Mouse (Mus musculus): ENCODE results near the gene Gzmm. TPM values are rescaled to one million over a fixed set of nuclear protein-coding genes. Genes with fewer than 3 reads are reported as not detected.

Gene Gzmm
- polyA plus RNA-seq, 1 experiment from 2014 or later: 0.50 TPM

- peaks cover 32% of the 10 kb centered on the region for H3K36me3 ChIP-seq (ENCODE audit: insufficient read depth, low read length)
- no peak overlapping the region for H3K27ac ChIP-seq
- DNase-seq (ENCODE audit: low spot score) (no peak), ATAC-seq (replicated peaks; ENCODE audit: low FRiP score, low read depth) (no peak)
- H3K9me3 ChIP-seq (replicated peaks; ENCODE audit: low read length): no peaks in the 10 kb centered on the region
- no peak overlapping the region for H3K9ac ChIP-seq (ENCODE audit: low read depth, low read length)
- peaks cover 13% of the 10 kb centered on the region for H3K4me1 ChIP-seq (replicated peaks; ENCODE audit: insufficient read depth, low read length)
- H3K4me2 ChIP-seq (ENCODE audit: low read length): no peak overlapping the region
- no peaks in the 10 kb centered on the region for H3K27me3 ChIP-seq (ENCODE audit: insufficient read depth, low read length)
- H3K4me3 ChIP-seq (replicated peaks; ENCODE audit: low read depth, low read length): no peak overlapping the region
- TF ChIP-seq CTCF (IDR thresholded peaks at IDR 0.05; ENCODE audit: low read depth): no peak
- WGBS: 85% methylated on average over 21 of the region's 21 CpGs
Observed at GRCm38 (mm10) chr10:79708668-79709067, 19.8 kb downstream of the Gzmm start.

DNA sequence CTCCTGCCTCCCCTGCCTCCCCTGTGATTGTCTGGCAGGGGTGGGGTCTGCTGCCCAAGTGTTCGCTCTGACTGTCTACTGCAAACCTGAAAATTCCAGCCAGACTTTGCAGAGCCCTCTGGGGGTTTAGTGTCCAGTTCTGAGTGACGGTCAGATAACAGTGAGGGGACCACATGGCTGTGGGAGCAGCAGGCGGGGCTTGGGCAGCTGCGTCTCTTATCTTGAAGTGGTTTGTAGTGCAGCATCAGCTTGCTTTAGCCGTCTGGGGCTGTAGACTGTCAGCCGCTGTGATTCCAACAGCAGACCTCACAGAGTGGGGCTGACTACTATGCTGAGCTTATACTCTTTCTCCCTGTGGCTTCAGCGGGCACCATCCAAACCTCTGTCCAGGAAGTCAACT lies 20.5 kb downstream of the Gzmm start:
- Histone ChIP-seq H3K4me1 (replicated peaks; ENCODE audit: insufficient read depth, low read length) (peaks cover 13% of the 10 kb centered on the region), H3K4me2 (ENCODE audit: low read length) (no peak overlapping the region), H3K9ac (ENCODE audit: low read depth, low read length) (no peak overlapping the region), H3K9me3 (replicated peaks; ENCODE audit: low read length) (no peaks in the 10 kb centered on the region), H3K36me3 (ENCODE audit: insufficient read depth, low read length) (peaks cover 32% of the 10 kb centered on the region), H3K27me3 (ENCODE audit: insufficient read depth, low read length) (no peaks in the 10 kb centered on the region), H3K4me3 (replicated peaks; ENCODE audit: low read depth, low read length) (no peak overlapping the region), H3K27ac (no peak overlapping the region)
- DNase-seq (ENCODE audit: low spot score) (no peak), ATAC-seq (replicated peaks; ENCODE audit: low FRiP score, low read depth) (no peak)
- 72% methylated on average over 7 of the region's 7 CpGs for WGBS
- TF ChIP-seq CTCF (IDR thresholded peaks at IDR 0.05; ENCODE audit: low read depth): no peak

GRCm38 (mm10) chr10:79712029-79712428 lies 23.2 kb downstream of the Gzmm start:
- H3K9ac ChIP-seq (ENCODE audit: low read depth, low read length): no peak overlapping the region
- no peak overlapping the region for H3K4me2 ChIP-seq (ENCODE audit: low read length)
- H3K4me1 ChIP-seq (replicated peaks; ENCODE audit: insufficient read depth, low read length): peaks cover 10% of the 10 kb centered on the region; the same call in 1 of the 2 replicates
- H3K36me3 ChIP-seq (ENCODE audit: insufficient read depth, low read length): peaks cover 29% of the 10 kb centered on the region
- DNase-seq (ENCODE audit: low spot score) (peak; percentile 49), ATAC-seq (replicated peaks; ENCODE audit: low FRiP score, low read depth) (peak; percentile 23)
- H3K4me3 ChIP-seq (replicated peaks; ENCODE audit: low read depth, low read length): no peak overlapping the region
- H3K27ac ChIP-seq: no peak overlapping the region
- H3K9me3 ChIP-seq (replicated peaks; ENCODE audit: low read length): no peaks in the 10 kb centered on the region
- H3K27me3 ChIP-seq (ENCODE audit: insufficient read depth, low read length): peaks cover 18% of the 10 kb centered on the region
- WGBS: 76% methylated on average over 1 of the region's 1 CpGs
- peak; percentile 48; the same call in 1 of the 2 replicates for TF ChIP-seq CTCF (IDR thresholded peaks at IDR 0.05; ENCODE audit: low read depth)

DNA sequence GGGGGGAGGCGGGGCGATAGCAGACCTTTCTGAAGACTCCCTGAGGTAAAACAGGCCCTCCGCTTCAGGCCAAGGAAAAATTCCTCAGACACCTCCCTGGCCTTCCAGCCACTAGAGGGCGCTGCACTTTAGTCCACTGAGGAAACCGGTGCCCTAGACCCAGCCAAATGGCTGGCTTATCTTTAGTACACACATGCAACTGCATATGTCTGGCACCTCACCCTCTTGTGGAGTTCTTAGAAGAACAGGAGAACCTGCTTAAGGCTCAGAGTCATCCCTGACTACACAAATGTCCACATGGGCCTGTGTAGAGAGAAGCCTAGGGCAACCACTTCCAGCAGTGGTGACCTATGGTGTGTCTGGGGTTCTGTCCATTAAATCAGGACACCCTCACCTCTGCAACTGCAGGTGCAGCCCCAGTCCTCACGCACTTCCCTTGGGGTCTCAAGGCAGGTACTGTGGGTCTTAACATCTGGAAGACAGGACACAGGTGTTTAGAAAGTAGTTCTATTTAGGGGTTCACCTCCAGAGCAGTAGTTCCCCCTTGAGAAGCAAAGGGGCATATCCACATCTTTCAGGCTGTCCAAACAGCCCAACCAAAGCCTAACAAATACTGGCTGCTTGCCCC lies 23.8 kb downstream of the Gzmm start:
- Histone ChIP-seq H3K9me3 (replicated peaks; ENCODE audit: low read length) (no peaks in the 10 kb centered on the region), H3K4me3 (replicated peaks; ENCODE audit: low read depth, low read length) (no peak overlapping the region), H3K36me3 (ENCODE audit: insufficient read depth, low read length) (peaks cover 29% of the 10 kb centered on the region), H3K27me3 (ENCODE audit: insufficient read depth, low read length) (peaks cover 24% of the 10 kb centered on the region), H3K4me1 (replicated peaks; ENCODE audit: insufficient read depth, low read length) (peaks cover 15% of the 10 kb centered on the region; the same call in 1 of the 2 replicates), H3K4me2 (ENCODE audit: low read length) (no peak overlapping the region), H3K9ac (ENCODE audit: low read depth, low read length) (no peak overlapping the region), H3K27ac (no peak overlapping the region)
- peak; percentile 79 for TF ChIP-seq CTCF (IDR thresholded peaks at IDR 0.05; ENCODE audit: low read depth)
- DNase-seq (ENCODE audit: low spot score) (peak; percentile 81), ATAC-seq (replicated peaks; ENCODE audit: low FRiP score, low read depth) (peak; percentile 11)
- 12% methylated on average over 5 of the region's 6 CpGs for WGBS

DNA sequence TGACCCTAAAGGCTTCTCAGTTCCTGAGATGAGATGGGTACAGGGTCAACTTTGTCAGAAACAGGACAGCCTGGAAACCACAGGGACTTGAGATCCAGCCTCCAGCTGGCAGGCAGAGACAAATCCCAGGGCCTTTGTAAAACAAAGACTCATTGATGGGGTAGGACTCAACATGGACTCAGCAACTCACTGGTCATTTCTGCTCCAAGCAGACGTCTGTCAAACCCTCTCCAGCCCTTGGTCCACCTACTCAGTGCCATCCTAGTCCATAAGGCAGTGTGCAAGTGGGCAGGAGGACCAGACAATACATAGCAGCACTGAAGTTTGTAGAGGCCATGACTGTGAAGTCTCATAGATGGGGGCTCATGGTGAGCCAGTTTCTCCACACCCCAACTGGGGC lies 24.3 kb downstream of the Gzmm start:
- Histone ChIP-seq H3K4me1 (replicated peaks; ENCODE audit: insufficient read depth, low read length) (peaks cover 15% of the 10 kb centered on the region; the same call in 1 of the 2 replicates), H3K27ac (no peak overlapping the region), H3K36me3 (ENCODE audit: insufficient read depth, low read length) (peaks cover 29% of the 10 kb centered on the region), H3K27me3 (ENCODE audit: insufficient read depth, low read length) (peaks cover 27% of the 10 kb centered on the region), H3K4me3 (replicated peaks; ENCODE audit: low read depth, low read length) (no peak overlapping the region), H3K4me2 (ENCODE audit: low read length) (no peak overlapping the region), H3K9me3 (replicated peaks; ENCODE audit: low read length) (no peaks in the 10 kb centered on the region), H3K9ac (ENCODE audit: low read depth, low read length) (no peak overlapping the region)
- DNase-seq (ENCODE audit: low spot score): no peak
- 24% methylated on average over 1 of the region's 1 CpGs for WGBS
- no peak for ATAC-seq (replicated peaks; ENCODE audit: low FRiP score, low read depth)
- TF ChIP-seq CTCF (IDR thresholded peaks at IDR 0.05; ENCODE audit: low read depth): no peak

GRCm38 (mm10) chr10:79714996-79715395 lies 26.2 kb downstream of the Gzmm start:
- Histone ChIP-seq H3K9me3 (replicated peaks; ENCODE audit: low read length) (no peaks in the 10 kb centered on the region), H3K4me2 (ENCODE audit: low read length) (no peak overlapping the region), H3K27ac (no peak overlapping the region), H3K9ac (ENCODE audit: low read depth, low read length) (no peak overlapping the region), H3K36me3 (ENCODE audit: insufficient read depth, low read length) (peaks cover 19% of the 10 kb centered on the region), H3K4me3 (replicated peaks; ENCODE audit: low read depth, low read length) (no peak overlapping the region), H3K4me1 (replicated peaks; ENCODE audit: insufficient read depth, low read length) (peaks cover 15% of the 10 kb centered on the region; the same call in 1 of the 2 replicates), H3K27me3 (ENCODE audit: insufficient read depth, low read length) (peaks cover 27% of the 10 kb centered on the region)
- DNase-seq (ENCODE audit: low spot score): no peak
- WGBS: 57% methylated on average over 4 of the region's 4 CpGs
- TF ChIP-seq CTCF (IDR thresholded peaks at IDR 0.05; ENCODE audit: low read depth): no peak
- ATAC-seq (replicated peaks; ENCODE audit: low FRiP score, low read depth): no peak
